Mouse (Mus musculus) heart, embryonic 11.5 days (tissue): Measurements from ENCODE around the gene Tnfaip8l1. TPM values are rescaled to one million over a fixed set of nuclear protein-coding genes. Genes with fewer than 3 reads are reported as not detected.

Experiments used
- ATAC-seq: fragments of 200-750 bp; cut with Nextera tagmentation; replicated peaks from 2 replicates; pipeline ENCODE4 v1.8.0; 2017; ENCODE audit warnings: moderate library complexity; ENCODE audit not compliant: insufficient number of reproducible peaks, low FRiP score, low TSS enrichment
- H3K27ac ChIP-seq: fragments of 300-500 bp; sonication (generic); 2 replicates; pipeline ENCODE4 v1.5.1; 2014; ENCODE audit warnings: mild to moderate bottlenecking, low read depth, low read length
- H3K27me3 ChIP-seq: fragments of 300-500 bp; sonication (generic); 2 replicates; pipeline ENCODE4 v1.6.1; 2014; ENCODE audit warnings: mild to moderate bottlenecking, low read length, mixed read lengths; ENCODE audit not compliant: control insufficient read depth, insufficient read depth
- H3K36me3 ChIP-seq: fragments of 300-500 bp; sonication (generic); 2 replicates; pipeline ENCODE4 v1.6.1; 2014; ENCODE audit warnings: mild to moderate bottlenecking, low read length, moderate library complexity, mixed read lengths; ENCODE audit not compliant: control insufficient read depth, insufficient read depth
- H3K4me1 ChIP-seq: fragments of 300-500 bp; sonication (generic); 2 replicates; pipeline ENCODE4 v1.6.1; 2014; ENCODE audit warnings: low read length; ENCODE audit not compliant: control insufficient read depth, insufficient read depth
- H3K4me2 ChIP-seq: fragments of 300-500 bp; sonication (generic); 2 replicates; pipeline ENCODE4 v1.6.1; 2014; ENCODE audit warnings: mild to moderate bottlenecking, moderate library complexity
- H3K4me3 ChIP-seq: fragments of 300-500 bp; sonication (generic); 2 replicates; pipeline ENCODE4 v1.5.1; 2014; ENCODE audit warnings: low read depth, low read length
- H3K9ac ChIP-seq: fragments of 300-500 bp; sonication (generic); 2 replicates; pipeline ENCODE4 v1.6.1; 2014; ENCODE audit warnings: mild to moderate bottlenecking, low read depth, low read length, moderate library complexity
- H3K9me3 ChIP-seq: fragments of 300-500 bp; sonication (generic); replicated peaks from 2 replicates; pipeline ENCODE4 v1.6.1; 2016; ENCODE audit warnings: low read length; ENCODE audit not compliant: control insufficient read depth
- WGBS: fragments of 180-500 bp; shearing (Covaris S2); extraction: QIAGEN DNeasy Blood & Tissue Kit; methylation state at CpG from one replicate; pipeline ENCODE4 v1.1.7; 2014; ENCODE audit not compliant: insufficient replicate concordance; 5-methylcytosine and 5-hydroxymethylcytosine counted together
- polyA plus RNA-seq: library from polyadenylated mRNA; unstranded; fragments of >200 nt; fragmentation: Nextera tagmentation; extraction: Ambion mirVana; gene quantifications from 2 replicates; pipeline ENCODE4 v1.2.1, GENCODE M21; 2014

Gene Tnfaip8l1
- polyA plus RNA-seq, 1 experiment from 2014 or later: 6.0 TPM

DNA sequence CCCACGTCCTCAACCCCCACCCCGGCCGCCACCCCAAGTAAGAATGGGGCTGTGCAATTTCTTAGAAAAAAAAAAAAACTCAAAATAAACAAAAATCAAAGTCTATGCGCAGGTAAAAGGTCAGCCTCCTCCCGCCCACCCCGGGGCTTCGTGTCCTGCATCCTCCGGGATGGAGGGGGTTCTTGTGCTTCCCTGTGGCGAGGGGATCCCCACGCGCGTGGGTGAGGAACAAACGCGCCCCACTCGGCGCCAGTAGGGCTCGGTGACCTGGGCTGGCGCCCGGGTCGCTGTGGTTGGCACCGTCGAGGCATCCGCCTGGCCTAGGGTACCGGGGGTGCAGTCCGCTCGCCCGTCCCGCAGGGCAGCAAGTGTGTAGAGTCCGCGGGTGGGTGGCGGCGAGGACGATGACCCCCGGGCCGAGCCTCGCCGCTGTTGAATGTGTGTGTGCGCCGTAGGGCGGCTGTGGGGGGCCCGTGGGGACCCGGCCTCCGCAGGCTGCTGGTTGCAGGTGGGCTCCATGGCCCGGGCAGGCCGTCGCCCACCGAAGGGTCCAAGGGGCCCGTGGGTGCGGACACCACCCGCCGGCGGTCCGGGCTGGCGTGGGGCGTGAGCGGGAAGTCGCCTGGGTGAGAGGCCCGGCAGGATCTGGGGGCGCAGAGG lies 38.5 kb upstream of the Tnfaip8l1 start:
- peak overlapping the region; percentile 81 for H3K4me2 ChIP-seq
- no peaks in the 10 kb centered on the region for H3K36me3 ChIP-seq
- peaks cover 68% of the 10 kb centered on the region for H3K27me3 ChIP-seq
- 31% methylated on average over 59 of the region's 59 CpGs for WGBS
- H3K27ac ChIP-seq: no peak overlapping the region
- ATAC-seq: no peak
- peak overlapping the region; percentile 59; the same call in 1 of the 2 replicates for H3K9ac ChIP-seq
- peaks cover 18% of the 10 kb centered on the region for H3K4me1 ChIP-seq
- H3K9me3 ChIP-seq: peaks cover 11% of the 10 kb centered on the region; the same call in 1 of the 2 replicates
- H3K4me3 ChIP-seq: peak overlapping the region; percentile 47

DNA sequence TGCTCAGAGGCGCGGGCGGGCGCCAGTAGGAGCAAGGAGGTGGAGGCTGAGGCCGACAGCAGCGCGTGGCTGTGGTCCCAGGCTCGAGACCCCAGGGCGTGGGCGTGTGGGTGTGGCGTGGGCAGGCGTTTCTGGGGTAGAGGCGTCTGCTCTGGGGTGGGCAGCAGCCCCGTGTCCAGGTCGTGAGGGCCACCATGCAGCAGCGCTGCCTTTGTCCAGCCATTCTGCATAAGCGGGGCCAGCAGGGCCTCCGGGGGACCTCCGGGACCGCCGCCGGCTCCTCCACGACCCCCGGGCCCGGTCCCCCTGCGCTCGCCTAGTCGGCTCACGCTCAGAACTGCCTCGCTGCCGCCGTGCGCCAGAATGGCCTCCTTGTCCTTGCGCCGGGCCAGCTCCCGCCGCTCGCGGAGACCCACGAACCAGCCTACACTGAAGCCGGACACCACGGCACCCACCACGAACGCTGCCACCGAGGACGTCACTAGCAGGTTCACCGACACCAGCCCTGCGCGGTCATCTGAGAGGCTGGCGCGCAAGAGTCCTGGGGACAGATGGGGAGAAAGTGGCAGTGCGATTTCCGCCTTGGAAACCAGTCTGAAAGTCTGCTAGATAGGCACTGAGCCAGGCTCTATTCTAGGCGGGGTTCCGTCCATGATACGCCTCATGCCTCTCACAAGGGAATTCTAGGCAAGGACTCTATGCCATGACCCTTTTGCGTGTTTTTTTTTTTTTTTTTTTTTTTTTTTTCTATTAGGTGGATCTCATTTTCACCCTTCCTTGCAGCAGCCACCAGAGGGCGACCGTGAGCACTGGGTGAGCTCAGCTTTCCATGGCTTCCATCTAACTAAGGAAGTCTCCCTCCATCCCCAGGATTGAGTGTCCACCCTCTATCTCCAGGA lies 37.7 kb upstream of the Tnfaip8l1 start:
- no peak for ATAC-seq
- Histone ChIP-seq H3K9me3 (peaks cover 11% of the 10 kb centered on the region; the same call in 1 of the 2 replicates), H3K36me3 (no peaks in the 10 kb centered on the region), H3K27ac (no peak overlapping the region), H3K4me2 (peak overlapping the region; percentile 81), H3K27me3 (peaks cover 60% of the 10 kb centered on the region), H3K9ac (peak overlapping the region; percentile 59; the same call in 1 of the 2 replicates), H3K4me3 (peak overlapping the region; percentile 47), H3K4me1 (peaks cover 13% of the 10 kb centered on the region)
- WGBS: 5% methylated on average over 53 of the region's 59 CpGs

DNA sequence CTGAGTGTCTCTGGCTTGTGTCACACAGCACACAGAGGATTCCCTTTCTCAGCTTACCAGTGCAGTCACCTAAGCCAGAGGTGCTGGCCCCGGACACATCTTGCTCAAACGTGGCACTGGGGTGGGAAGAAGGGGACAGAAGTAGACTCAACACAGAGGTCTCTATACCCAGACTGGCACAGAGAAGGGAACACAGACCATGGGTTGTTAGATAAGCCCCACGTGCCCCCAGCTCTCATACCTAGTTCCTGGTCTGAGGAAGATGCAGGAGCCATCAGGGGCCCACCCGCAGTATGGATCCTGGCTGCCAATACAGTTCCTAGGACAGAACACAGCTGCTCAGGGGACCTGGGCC lies 37.0 kb upstream of the Tnfaip8l1 start:
- no peak overlapping the region for H3K4me3 ChIP-seq
- peaks cover 11% of the 10 kb centered on the region; the same call in 1 of the 2 replicates for H3K9me3 ChIP-seq
- H3K4me2 ChIP-seq: no peak overlapping the region
- H3K9ac ChIP-seq: no peak overlapping the region
- peaks cover 53% of the 10 kb centered on the region for H3K27me3 ChIP-seq
- 72% methylated on average over 4 of the region's 4 CpGs for WGBS
- no peaks in the 10 kb centered on the region for H3K36me3 ChIP-seq
- no peak for ATAC-seq
- H3K4me1 ChIP-seq: peaks cover 7% of the 10 kb centered on the region
- no peak overlapping the region for H3K27ac ChIP-seq

DNA sequence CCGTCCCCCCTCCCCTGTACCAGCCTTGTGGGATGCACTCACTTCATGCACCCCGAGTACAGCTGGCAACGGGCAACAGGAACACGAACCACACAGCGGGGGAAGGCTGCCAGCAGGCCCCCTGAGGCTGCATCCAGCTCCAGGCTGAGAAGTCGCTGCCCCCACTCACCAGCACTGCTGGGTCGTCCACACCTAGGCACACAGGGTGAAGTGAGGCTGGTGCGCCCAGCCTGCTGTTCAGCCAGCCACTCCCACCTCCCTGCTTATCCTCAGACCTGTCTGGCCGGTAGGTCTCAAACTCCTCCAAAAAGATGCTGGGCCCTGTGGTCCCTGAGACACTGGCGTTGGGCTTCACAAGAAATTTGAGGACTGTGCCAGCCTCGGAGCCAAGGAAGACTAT lies 36.1 kb upstream of the Tnfaip8l1 start:
- H3K4me2 ChIP-seq: no peak overlapping the region
- WGBS: 61% methylated on average over 11 of the region's 11 CpGs
- ATAC-seq: no peak
- no peak overlapping the region for H3K9ac ChIP-seq
- no peak overlapping the region for H3K27ac ChIP-seq
- H3K4me1 ChIP-seq: peaks cover 3% of the 10 kb centered on the region; the same call in 1 of the 2 replicates
- H3K36me3 ChIP-seq: no peaks in the 10 kb centered on the region
- H3K4me3 ChIP-seq: no peak overlapping the region
- H3K9me3 ChIP-seq: peaks cover 14% of the 10 kb centered on the region; the same call in 1 of the 2 replicates
- peaks cover 44% of the 10 kb centered on the region for H3K27me3 ChIP-seq

DNA sequence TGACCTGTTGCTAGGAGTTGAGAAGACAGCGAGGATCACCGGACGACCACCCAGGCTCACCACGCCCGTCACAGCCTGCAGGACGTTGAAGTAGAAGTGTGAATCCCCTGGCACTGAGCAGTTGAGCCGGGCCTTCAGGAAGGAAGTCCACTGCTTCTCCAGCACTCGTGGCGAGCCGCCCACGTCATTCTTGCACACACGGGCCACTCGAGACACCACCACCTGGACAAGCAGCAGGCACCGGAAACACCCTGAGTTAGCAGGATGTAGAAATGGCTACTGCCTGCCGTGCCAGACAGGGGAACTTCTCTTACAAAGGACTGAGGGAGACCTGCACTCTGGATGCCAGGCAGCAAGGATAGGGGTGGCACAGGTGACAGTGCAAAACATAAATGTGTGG lies 34.0 kb upstream of the Tnfaip8l1 start:
- Histone ChIP-seq H3K36me3 (no peaks in the 10 kb centered on the region), H3K4me3 (no peak overlapping the region), H3K27me3 (peaks cover 24% of the 10 kb centered on the region), H3K4me1 (peaks cover 3% of the 10 kb centered on the region; the same call in 1 of the 2 replicates), H3K4me2 (no peak overlapping the region), H3K9ac (no peak overlapping the region), H3K9me3 (0 out of 2 replicates have a peak, but pooled peaks cover 5% of the 10 kb centered on the region), H3K27ac (no peak overlapping the region)
- ATAC-seq: no peak
- 81% methylated on average over 15 of the region's 15 CpGs for WGBS

DNA sequence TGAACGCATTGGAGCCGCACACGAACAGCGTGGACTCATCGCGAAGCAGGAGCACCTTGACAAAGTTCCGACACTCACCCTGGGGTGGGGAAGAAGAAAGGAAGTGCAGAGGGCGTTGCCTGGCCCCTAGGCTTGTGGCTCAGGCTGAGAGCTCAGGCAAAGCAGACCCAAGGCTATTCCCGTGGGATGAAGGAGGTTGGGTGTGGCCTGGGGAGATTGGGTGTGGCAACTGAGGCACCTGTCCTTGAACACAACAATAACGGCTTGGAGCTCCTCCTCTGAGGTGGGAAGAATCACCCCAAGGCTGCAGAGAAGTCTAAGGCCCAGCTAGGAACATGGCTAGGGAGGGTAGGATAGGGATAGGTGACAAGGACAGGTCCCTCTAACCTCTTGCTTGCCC lies 31.1 kb upstream of the Tnfaip8l1 start:
- Histone ChIP-seq H3K9ac (no peak overlapping the region), H3K27me3 (peaks cover 9% of the 10 kb centered on the region), H3K4me1 (peaks cover 9% of the 10 kb centered on the region), H3K27ac (no peak overlapping the region), H3K9me3 (0 out of 2 replicates have a peak, but pooled peaks cover 5% of the 10 kb centered on the region), H3K4me3 (no peak overlapping the region), H3K36me3 (no peaks in the 10 kb centered on the region), H3K4me2 (no peak overlapping the region)
- no peak for ATAC-seq
- whole genome bisulfite sequencing: 89% methylated on average over 10 of the region's 10 CpGs

DNA sequence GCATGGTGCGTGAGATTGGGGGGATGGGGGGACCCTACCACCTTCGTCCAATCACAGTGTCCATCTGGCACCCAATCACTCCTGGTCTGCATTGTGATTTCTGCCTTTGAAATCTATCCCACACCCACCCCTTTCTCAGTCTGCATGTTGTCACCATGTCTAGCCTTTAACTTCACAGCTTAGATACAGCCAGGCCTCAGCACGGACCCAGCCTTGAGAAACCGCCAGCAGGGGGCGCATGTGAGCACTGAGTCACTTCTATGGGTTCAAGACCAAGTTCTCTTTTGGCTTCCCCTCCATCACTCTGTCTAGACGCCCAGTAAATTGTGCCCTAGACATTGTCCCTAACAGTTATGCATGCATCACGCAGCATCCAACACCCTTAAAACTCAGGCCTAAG lies 30.5 kb upstream of the Tnfaip8l1 start:
- WGBS: 39% methylated on average over 7 of the region's 7 CpGs
- Histone ChIP-seq H3K4me2 (no peak overlapping the region), H3K9ac (no peak overlapping the region), H3K4me1 (peaks cover 9% of the 10 kb centered on the region), H3K27me3 (peaks cover 9% of the 10 kb centered on the region; the same call in 1 of the 2 replicates), H3K36me3 (no peaks in the 10 kb centered on the region), H3K9me3 (0 out of 2 replicates have a peak, but pooled peaks cover 5% of the 10 kb centered on the region), H3K4me3 (no peak overlapping the region), H3K27ac (no peak overlapping the region)
- no peak; the same call in 1 of the 2 replicates for ATAC-seq

DNA sequence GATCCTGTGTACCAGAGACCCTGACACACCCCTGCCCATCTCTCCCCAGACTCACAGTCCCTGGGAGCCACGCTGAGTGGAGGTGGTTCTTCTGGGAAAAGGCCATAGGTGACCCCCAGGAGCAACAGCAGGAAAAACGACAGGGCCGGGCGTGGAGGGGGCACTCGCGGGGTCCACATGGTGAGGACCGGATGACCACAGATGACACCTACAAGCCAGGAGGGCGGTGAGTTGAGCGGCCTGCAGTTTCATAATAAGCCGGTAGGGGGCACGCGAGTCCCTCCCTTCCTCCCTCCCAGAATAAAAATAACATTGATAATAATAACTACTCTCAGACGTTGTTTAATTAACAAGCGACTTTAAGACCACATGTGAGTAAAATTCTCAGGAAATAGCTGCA lies 29.6 kb upstream of the Tnfaip8l1 start:
- Histone ChIP-seq H3K27ac (no peak overlapping the region), H3K9me3 (0 out of 2 replicates have a peak, but pooled peaks cover 5% of the 10 kb centered on the region), H3K4me2 (no peak overlapping the region; the same call in 1 of the 2 replicates), H3K27me3 (peaks cover 11% of the 10 kb centered on the region), H3K36me3 (no peaks in the 10 kb centered on the region), H3K4me3 (no peak overlapping the region), H3K4me1 (peaks cover 9% of the 10 kb centered on the region), H3K9ac (no peak overlapping the region)
- WGBS: 6% methylated on average over 14 of the region's 14 CpGs
- ATAC-seq: no peak
